Mouse (Mus musculus): ENCODE data around the gene Rims3.

Gene Rims3

GRCm38 (mm10) chr4:120854588-120855319 lies at the start of gene Rims3:
Rims3 (plus strand) TSS chr4:120854816.
- peak; percentile 74 for DNase-seq

DNA sequence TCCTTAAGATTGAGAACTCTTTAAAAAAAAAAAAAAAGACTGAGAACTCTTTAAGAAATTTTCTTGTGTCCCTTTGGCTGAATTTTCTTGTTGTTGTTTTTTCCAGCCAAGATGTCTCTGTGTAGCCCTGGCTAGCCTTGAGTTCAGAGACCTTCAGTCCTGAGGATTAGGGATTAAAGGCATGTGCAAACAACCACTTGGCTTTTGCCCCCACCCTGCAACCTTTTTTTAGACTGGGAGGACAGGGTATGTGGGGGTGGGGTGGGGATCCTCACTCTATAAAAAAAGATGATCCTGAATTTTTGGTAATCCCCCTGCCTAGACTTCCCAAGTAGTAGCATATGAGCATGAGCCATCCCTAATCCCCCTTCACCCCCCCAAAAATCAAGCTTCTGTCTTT lies 48.8 kb upstream of the Rims3 start:
- DNase-seq = no peak

GRCm38 (mm10) chr4:120813762-120814161 lies 40.9 kb upstream of the Rims3 start:
- no peak for DNase-seq

DNA sequence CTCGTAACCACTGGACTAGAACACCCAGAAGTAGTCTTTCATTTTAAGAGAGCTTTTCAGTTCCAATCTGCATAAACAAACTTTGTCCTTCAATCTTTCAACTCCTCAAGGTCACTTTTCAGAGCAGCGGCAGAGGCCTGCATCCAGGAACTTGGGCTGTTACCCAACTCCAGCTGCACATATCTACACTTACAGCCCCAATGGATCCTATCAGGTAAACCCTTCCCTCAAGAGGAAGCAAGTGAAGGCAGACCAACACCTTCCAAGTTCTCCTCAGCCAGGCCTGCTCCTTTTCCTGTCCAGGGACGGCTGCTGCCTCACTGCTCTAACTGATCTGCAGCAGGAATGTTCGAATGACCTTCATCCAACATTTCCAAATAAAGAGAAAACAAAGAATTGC lies 40.4 kb upstream of the Rims3 start:
- DNase-seq = no peak

DNA sequence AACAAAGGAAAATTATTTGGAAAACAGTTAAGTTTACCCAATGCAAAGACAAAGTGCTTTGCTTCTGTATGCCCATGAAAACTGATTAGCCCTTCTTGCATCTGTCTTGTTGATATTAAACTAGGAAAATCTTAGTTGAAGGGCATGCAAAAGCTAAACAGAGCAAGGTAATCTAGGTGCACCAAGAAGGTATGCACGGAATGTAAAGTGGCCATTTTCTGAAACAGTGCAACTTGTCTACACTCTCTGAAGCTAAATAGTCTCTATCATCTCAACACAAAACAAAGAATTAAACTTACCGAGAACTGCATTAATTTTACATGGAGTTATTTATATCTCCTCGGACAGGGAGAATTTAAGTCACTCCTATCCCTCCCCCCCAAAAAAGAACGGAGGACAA lies 39.5 kb upstream of the Rims3 start:
- no peak for DNase-seq

DNA sequence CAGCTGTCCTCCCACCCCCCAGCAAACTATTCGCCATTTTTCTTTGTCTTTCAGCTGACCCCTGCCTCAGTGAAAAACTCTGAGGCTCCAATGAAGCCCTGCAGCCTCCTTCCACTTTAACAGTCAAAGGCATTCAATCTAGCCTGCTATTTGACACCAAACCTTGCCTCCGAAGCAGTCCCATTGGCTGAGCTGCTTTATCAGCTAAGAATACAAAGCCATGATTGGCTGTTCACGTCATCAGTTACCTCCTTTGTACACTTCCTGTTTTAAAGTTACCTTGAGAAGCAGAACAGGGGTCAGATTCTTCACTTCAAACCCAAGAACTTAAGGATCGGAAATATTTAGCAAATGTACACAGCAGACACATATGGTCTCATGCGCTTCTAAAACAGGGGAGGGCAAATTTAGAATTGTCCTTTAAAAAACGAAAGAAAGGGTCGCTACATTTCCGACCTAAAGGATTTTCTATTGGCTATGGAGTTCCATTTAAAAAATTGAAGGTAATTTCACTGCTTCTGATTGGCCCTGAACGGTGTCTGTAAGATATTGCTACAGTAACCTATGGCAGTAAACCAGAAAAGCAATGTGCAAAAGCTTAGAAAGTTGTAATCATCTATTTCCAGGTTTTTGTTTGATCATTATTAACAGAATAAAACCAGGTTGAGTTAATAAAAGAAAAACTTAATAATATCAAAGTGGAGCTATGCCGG lies 38.8 kb upstream of the Rims3 start:
- DNase-seq = peak; percentile 70

- DNase-seq = no peak
Measured at GRCm38 (mm10) chr4:120817002-120817774, 37.4 kb upstream of the Rims3 start.

GRCm38 (mm10) chr4:120817951-120818350 lies 36.7 kb upstream of the Rims3 start:
- no peak for DNase-seq

DNA sequence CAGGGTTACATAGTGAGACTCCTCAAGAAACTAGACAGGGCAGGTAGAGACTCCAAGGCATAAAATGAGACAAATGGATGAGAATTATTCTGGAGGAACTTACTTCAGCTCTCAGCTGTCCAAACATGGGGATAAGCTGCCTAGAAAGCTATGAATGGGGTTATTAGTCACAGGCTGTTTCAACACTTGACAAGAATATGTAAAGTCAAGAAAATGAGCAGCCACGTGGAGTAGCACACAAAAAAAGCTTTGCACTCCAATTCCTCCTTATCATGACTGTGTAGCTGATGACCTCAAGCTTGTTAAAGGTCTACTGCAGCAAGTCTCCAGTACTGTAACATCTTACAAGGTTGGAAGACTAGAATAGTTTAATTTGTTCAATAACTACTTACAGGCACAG lies 35.3 kb upstream of the Rims3 start:
- no peak for DNase-seq

DNA sequence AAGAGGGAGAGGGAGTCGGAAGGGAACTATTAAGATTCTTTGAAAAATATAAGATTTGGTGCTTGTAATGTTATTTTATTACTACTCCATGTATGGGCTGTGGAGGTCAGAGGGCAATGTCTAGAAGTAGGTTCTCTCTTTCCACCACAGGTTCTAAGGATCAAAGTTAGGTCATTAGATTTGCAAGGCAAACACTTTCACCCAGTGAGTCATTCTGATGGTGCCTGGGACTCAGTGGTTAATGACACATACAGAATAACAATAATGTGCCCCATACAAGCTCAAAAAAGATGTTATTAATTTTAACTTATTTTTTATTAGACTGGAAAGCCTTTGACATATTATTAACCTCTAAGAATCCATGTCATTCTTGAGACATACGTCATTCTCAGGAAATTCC lies 34.7 kb upstream of the Rims3 start:
- no peak for DNase-seq

GRCm38 (mm10) chr4:120822191-120822911 lies 32.3 kb upstream of the Rims3 start:
- no peak for DNase-seq

GRCm38 (mm10) chr4:120825100-120825553 lies 29.5 kb upstream of the Rims3 start:
- peak; percentile 98 for DNase-seq

DNA sequence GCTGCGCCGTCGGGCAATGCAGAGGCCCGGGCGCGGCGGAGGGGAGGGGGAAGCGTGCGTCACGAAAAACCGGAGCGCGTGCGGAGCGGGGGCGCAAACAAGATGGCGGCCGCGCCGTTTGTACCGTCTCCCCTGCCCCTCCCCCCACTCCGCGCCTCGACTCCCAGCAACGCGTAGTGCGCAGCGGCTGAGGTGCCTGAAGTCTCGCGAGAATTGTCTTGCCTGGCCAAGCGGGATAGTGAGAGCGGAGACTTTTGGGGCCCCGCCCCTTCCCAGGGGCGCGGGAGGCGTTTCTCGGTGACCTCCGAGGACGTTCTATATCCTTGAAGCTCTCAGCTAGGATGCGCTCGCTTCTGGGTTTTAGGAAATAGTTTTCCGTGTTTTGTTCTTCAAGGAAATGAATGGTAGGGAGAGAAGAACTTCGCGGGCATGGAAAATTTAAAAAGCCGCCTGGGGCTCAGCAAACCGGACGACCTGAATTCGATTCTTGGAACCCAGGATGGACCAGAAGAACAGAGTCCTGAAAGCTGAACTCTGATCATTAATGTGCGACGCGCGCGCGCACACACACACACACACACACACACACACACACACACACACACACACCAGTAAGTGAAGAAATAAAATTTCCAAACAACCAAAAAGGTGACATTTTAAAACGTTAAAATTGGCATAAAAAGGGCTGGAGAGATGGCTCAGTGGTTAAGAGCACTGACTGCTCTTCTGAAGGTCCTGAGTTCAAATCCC lies 28.9 kb upstream of the Rims3 start:
- peak; percentile 98 for DNase-seq

DNA sequence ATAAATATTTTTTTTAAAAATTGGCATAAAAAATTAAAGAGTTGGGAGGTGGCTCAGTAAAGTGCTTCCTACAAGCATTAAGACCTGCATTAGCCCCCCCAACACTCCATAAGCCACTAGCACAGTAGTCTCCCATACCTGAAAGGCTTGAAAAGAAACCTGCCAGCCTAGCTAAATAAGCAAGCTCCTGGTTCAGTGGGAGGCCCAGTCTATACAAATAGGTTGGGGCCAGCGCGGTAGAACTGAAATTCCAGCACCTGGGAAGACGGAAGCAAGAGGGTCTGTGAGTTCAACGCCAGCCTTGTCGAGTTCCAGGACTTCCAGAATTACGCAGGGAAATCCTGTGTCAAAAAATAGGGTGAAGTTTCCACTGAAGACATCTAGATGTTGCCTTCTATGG lies 28.2 kb upstream of the Rims3 start:
- DNase-seq = peak; percentile 31

DNA sequence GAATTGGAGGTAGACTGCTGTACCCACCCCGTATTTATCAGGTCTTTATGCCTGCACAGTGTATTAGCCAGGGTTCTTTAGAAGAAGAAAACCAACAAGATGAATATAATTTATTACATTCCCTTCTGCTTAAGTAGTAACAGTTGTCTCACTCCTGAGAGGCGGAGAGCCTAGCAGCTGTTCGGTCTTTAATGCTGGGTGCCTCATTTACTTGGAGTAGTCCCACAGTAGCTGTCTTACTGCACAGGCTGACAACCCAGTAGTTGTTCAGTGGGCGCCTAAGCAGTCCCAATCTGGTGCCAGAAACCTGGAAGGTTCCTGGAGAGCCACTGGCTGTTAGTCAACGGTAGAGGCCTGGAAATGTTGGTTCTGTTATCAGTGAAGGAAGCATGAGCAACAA lies 23.8 kb upstream of the Rims3 start:
- DNase-seq = no peak

GRCm38 (mm10) chr4:120831472-120831871 lies 23.1 kb upstream of the Rims3 start, which contains the start of gene Nfyc:
Nfyc (minus strand) TSS chr4:120831572.
- DNase-seq = no peak

- DNase-seq = no peak
Measured at GRCm38 (mm10) chr4:120841342-120841741, 13.3 kb upstream of the Rims3 start.

GRCm38 (mm10) chr4:120844423-120845082 lies 10.1 kb upstream of the Rims3 start:
- DNase-seq = no peak

- no peak for DNase-seq
Measured at GRCm38 (mm10) chr4:120845098-120845497, 9.5 kb upstream of the Rims3 start.

- no peak for DNase-seq
Measured at GRCm38 (mm10) chr4:120848909-120849308, 5.7 kb upstream of the Rims3 start.

DNA sequence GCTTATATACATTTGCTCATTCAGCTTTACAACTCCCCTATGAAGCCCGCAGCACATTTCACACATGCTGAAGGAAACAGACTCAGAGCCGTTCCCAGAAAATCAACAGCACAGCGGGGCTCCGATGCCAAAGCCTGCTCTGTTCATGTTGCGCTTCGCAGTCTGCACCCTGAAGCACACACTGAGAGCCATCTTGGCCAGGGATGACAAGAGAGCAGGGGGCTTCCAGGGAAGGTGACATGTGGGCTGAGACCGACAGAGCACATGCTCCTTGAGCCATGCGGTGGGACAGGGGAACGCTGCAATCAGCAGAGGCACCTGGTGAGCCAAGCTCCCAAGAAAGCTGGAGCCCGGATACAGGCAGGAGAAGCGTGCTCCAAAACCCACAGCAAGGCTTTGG lies 5.2 kb upstream of the Rims3 start:
- peak; percentile 53 for DNase-seq

DNA sequence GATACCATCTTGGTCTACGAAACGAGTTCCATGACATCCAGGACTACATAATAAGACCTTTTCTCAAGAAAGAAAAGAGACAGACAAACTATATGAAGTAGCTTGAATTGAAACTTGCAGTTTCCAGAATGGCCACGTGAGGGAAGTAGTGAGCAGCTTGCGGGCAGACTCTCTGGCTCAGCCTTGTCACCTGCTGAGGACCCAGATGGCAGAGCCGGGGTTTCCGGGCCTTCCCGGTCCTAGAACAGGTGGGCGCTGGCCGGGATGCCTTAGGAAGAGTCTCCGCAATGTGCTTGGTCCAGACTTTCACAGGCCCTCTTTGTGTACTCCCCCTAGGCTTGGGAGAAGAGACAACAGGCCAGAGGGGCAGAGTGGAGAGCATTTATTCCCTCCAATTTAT lies 3.7 kb upstream of the Rims3 start:
- DNase-seq = peak; percentile 97

Data from cerebellum, adult 8-10 months (tissue).